Mouse (Mus musculus) CH12.LX (cell line): ENCODE measurements around the gene Hoxa13. TPM values are rescaled to one million over a fixed set of nuclear protein-coding genes. Genes with fewer than 3 reads are reported as not detected.

Experiments used
- DNase-seq: peaks from one replicate; pipeline ENCODE4 v3.0.0-alpha.2; 2013; ENCODE audit errors: extremely low read depth
- H3K27ac ChIP-seq: 2 replicates; pipeline ENCODE4 v1.5.1; 2012; ENCODE audit warnings: low read depth, mild to moderate bottlenecking, control low read depth, moderate library complexity; ENCODE audit not compliant: insufficient read depth
- H3K27me3 ChIP-seq: replicated peaks from 2 replicates; pipeline ENCODE3; 2012; ENCODE audit warnings: inconsistent platforms
- H3K36me3 ChIP-seq, 2 experiments: replicated peaks in 1 of 2; 2 replicates each; pipeline versions ENCODE3 to v1.6.1; 2012; ENCODE audit warnings: inconsistent platforms in 1 of 2, low read length in 1 of 2, mild to moderate bottlenecking in 1 of 2, mixed read lengths in 1 of 2, moderate library complexity in 1 of 2; ENCODE audit not compliant: control insufficient read depth in 1 of 2, insufficient read depth in 1 of 2
- H3K4me1 ChIP-seq, 2 experiments: 2 replicates each; pipeline ENCODE4 v1.6.1; 2012; ENCODE audit warnings: inconsistent platforms in 1 of 2, moderate library complexity in 1 of 2; ENCODE audit not compliant: insufficient read depth in 2 of 2, control insufficient read depth in 1 of 2
- H3K4me2 ChIP-seq: 2 replicates; pipeline ENCODE4 v1.6.1; 2012; ENCODE audit warnings: low read depth, mild to moderate bottlenecking, control low read depth; ENCODE audit not compliant: poor library complexity, insufficient read depth, severe bottlenecking
- H3K4me3 ChIP-seq, 3 experiments: fragments of 150-350 bp in 1 of 3; sonication (generic) in 1 of 3; replicated peaks in 1 of 3; 2 replicates each; pipeline versions ENCODE3 to v1.5.1; 2011 to 2012; ENCODE audit warnings: low read depth in 2 of 3, low read length in 2 of 3, mild to moderate bottlenecking in 2 of 3, moderate library complexity in 2 of 3, control low read depth in 1 of 3, improper control_type of control experiment in 1 of 3, inconsistent platforms in 1 of 3, mixed read lengths in 1 of 3; ENCODE audit not compliant: poor library complexity in 1 of 3
- H3K79me2 ChIP-seq: replicated peaks from 2 replicates; pipeline ENCODE4 v1.6.1; 2012; ENCODE audit warnings: mild to moderate bottlenecking, moderate library complexity; ENCODE audit not compliant: control insufficient read depth, poor library complexity, insufficient read depth, severe bottlenecking; ENCODE audit errors: extremely low read depth
- H3K9ac ChIP-seq: 2 replicates; pipeline ENCODE4 v1.6.1; 2012; ENCODE audit warnings: low read depth, mild to moderate bottlenecking, control low read depth, moderate library complexity; ENCODE audit not compliant: insufficient read depth
- H3K9me3 ChIP-seq: replicated peaks from 2 replicates; pipeline ENCODE3; 2012; ENCODE audit warnings: low read length, inconsistent platforms, mixed read lengths
- BHLHE40 ChIP-seq: IDR thresholded peaks from 2 replicates; pipeline ENCODE4 v1.6.1; 2011; ENCODE audit warnings: mild to moderate bottlenecking, low read depth, low read length, improper control_type of control experiment
- E2F4 ChIP-seq: IDR thresholded peaks from 2 replicates; pipeline ENCODE4 v1.6.1; 2011; ENCODE audit warnings: low read depth, low read length, improper control_type of control experiment; ENCODE audit not compliant: insufficient replicate concordance
- ELF1 ChIP-seq: IDR thresholded peaks from 2 replicates; pipeline ENCODE4 v1.6.1; 2014; ENCODE audit warnings: low read depth, mild to moderate bottlenecking, inconsistent platforms, low read length, improper control_type of control experiment
- GABPA ChIP-seq: IDR thresholded peaks from 2 replicates; pipeline ENCODE4 v1.6.1; 2012; ENCODE audit warnings: low read depth, low read length, improper control_type of control experiment, inconsistent platforms; ENCODE audit not compliant: insufficient replicate concordance
- HCFC1 ChIP-seq: IDR thresholded peaks from 2 replicates; pipeline ENCODE4 v1.6.1; 2012; ENCODE audit warnings: low read depth, mild to moderate bottlenecking, inconsistent platforms, low read length, improper control_type of control experiment
- IRF4 ChIP-seq: IDR thresholded peaks from 2 replicates; pipeline ENCODE4 v1.6.1; 2014; ENCODE audit warnings: low read depth, mild to moderate bottlenecking, inconsistent platforms, low read length, improper control_type of control experiment
- JUND ChIP-seq: conservative IDR thresholded peaks from 2 replicates; pipeline ENCODE4 v1.6.1; 2011; ENCODE audit warnings: low read depth, low read length, improper control_type of control experiment
- MAZ ChIP-seq: IDR thresholded peaks from 2 replicates; pipeline ENCODE4 v1.6.1; 2012; ENCODE audit warnings: low read depth, mild to moderate bottlenecking, inconsistent platforms, low read length, improper control_type of control experiment, moderate library complexity
- MEF2A ChIP-seq: IDR thresholded peaks from 2 replicates; pipeline ENCODE4 v1.6.1; 2014; ENCODE audit warnings: low read depth, mild to moderate bottlenecking, inconsistent platforms, low read length, improper control_type of control experiment, borderline replicate concordance
- MXI1 ChIP-seq: IDR thresholded peaks from 2 replicates; pipeline ENCODE4 v1.6.1; 2011; ENCODE audit warnings: mild to moderate bottlenecking, low read depth, low read length, improper control_type of control experiment
- MYC ChIP-seq: IDR thresholded peaks from 2 replicates; pipeline ENCODE4 v1.6.1; 2011; ENCODE audit warnings: low read depth, mild to moderate bottlenecking, improper control_type of control experiment, low read length
- NELFE ChIP-seq: IDR thresholded peaks from 2 replicates; pipeline ENCODE4 v1.6.1; 2011; ENCODE audit warnings: low read depth, low read length, improper control_type of control experiment
- NRF1 ChIP-seq: IDR thresholded peaks from 2 replicates; pipeline ENCODE4 v1.6.1; 2014; ENCODE audit warnings: low read depth, mild to moderate bottlenecking, inconsistent platforms, low read length, improper control_type of control experiment, moderate library complexity
- PAX5 ChIP-seq: IDR thresholded peaks from 2 replicates; pipeline ENCODE4 v1.6.1; 2012; ENCODE audit warnings: low read length, inconsistent platforms, mixed read lengths
- RAD21 ChIP-seq: IDR thresholded peaks from 2 replicates; pipeline ENCODE4 v1.6.1; 2011; ENCODE audit warnings: low read depth, mild to moderate bottlenecking, low read length, improper control_type of control experiment, moderate library complexity
- RCOR1 ChIP-seq: conservative IDR thresholded peaks from 2 replicates; pipeline ENCODE4 v1.6.1; 2012; ENCODE audit warnings: low read depth, mild to moderate bottlenecking, inconsistent platforms, low read length, improper control_type of control experiment
- UBTF ChIP-seq: IDR thresholded peaks from 2 replicates; pipeline ENCODE4 v1.6.1; 2012; ENCODE audit warnings: low read depth, mild to moderate bottlenecking, inconsistent platforms, low read length, improper control_type of control experiment, moderate library complexity
- USF1 ChIP-seq: IDR thresholded peaks from 2 replicates; pipeline ENCODE4 v1.6.1; 2014; ENCODE audit warnings: low read depth, mild to moderate bottlenecking, inconsistent platforms, low read length, improper control_type of control experiment
- ZMIZ1 ChIP-seq: IDR thresholded peaks from 2 replicates; pipeline ENCODE4 v1.6.1; 2012; ENCODE audit warnings: low read depth, mild to moderate bottlenecking, inconsistent platforms, low read length, improper control_type of control experiment
- ZNF384 ChIP-seq: IDR thresholded peaks from 2 replicates; pipeline ENCODE4 v1.6.1; 2012; ENCODE audit warnings: low read depth, low read length, improper control_type of control experiment, inconsistent platforms
- dilution Hi-C: fragments of 300-500 bp; cut with MboI; formaldehyde crosslinking; loops from 2 replicates; pipeline ENCODE4 v1.14.3; 2020; ENCODE audit warnings: low sequenced_read_pairs; ENCODE audit not compliant: extremely low pct_unique_long_range_greater_than_20kb, extremely low pct_ligation_motif_present
- in situ Hi-C: fragments of 300-500 bp; cut with MboI; formaldehyde crosslinking; loops from 3 replicates; pipeline ENCODE4 v1.14.3; 2019; ENCODE audit warnings: low sequenced_read_pairs, low pct_ligation_motif_present, low pct_unique_long_range_greater_than_20kb, mixed read lengths
- polyA plus RNA-seq: library from polyadenylated mRNA; unstranded; fragments of >175 nt; gene quantifications from 2 replicates; pipeline ENCODE4 v1.2.1, GENCODE M21; 2012; ENCODE audit warnings: low read depth; ENCODE audit not compliant: insufficient read length
- total RNA-seq, 2 experiments: library from RNA; depleted of rRNA; stranded (reverse); fragments of 300-350 nt in 1 of 2; fragments of >200 nt in 1 of 2; gene quantifications; 2 replicates each; pipeline ENCODE4 v1.2.3; 2012 to 2014

Hoxa13 gene
- total and polyA plus RNA-seq, 3 experiments: 0.17 TPM; not detected in 2

- Histone ChIP-seq H3K79me2 (no peaks in the 10 kb centered on the region), H3K27me3 (no peaks in the 10 kb centered on the region), H3K9ac (no peak overlapping the region), H3K4me2 (no peak overlapping the region), H3K36me3 (peaks cover 7 to 54% of the 10 kb centered on the region in 2 experiments), H3K4me3 (no peak overlapping the region), H3K27ac (no peak overlapping the region), H3K9me3 (peaks cover 40% of the 10 kb centered on the region), H3K4me1 (peaks cover 0 to 7% of the 10 kb centered on the region in 2 experiments; a peak in 2 of 4 replicates)
- dilution Hi-C loops: no loop called here
- DNase-seq: no peak
- in situ Hi-C loops: no loop called here
- TF ChIP-seq ZNF384 (no peak), BHLHE40 (no peak), IRF4 (no peak), E2F4 (no peak), ZMIZ1 (no peak), MYC (no peak)
Measured at GRCm38 (mm10) chr6:52235866-52236265, 24.8 kb downstream of the Hoxa13 start.

- Histone ChIP-seq H3K4me2 (no peak overlapping the region), H3K79me2 (no peaks in the 10 kb centered on the region), H3K27ac (no peak overlapping the region), H3K27me3 (no peaks in the 10 kb centered on the region), H3K9ac (no peak overlapping the region), H3K4me1 (peaks cover 0 to 3% of the 10 kb centered on the region in 2 experiments; a peak in 2 of 4 replicates), H3K4me3 (no peak overlapping the region), H3K9me3 (peaks cover 45% of the 10 kb centered on the region), H3K36me3 (peaks cover 7 to 60% of the 10 kb centered on the region in 2 experiments)
- dilution Hi-C loops (no loop called here), in situ Hi-C loops (no loop called here)
- no peak for DNase-seq
- TF ChIP-seq RAD21: no peak
- TF ChIP-seq PAX5: no peak
- no peak for TF ChIP-seq JUND
- no peak for TF ChIP-seq MXI1
- no peak for TF ChIP-seq MAZ
- TF ChIP-seq NELFE: no peak
Measured at GRCm38 (mm10) chr6:52235267-52235666, 25.4 kb downstream of the Hoxa13 start.

GRCm38 (mm10) chr6:52234428-52235140 is 26.1 kb downstream of the Hoxa13 start:
- H3K9me3 ChIP-seq: peaks cover 51% of the 10 kb centered on the region
- in situ Hi-C loops: no loop called here
- no peak for TF ChIP-seq UBTF
- TF ChIP-seq RCOR1: no peak
- TF ChIP-seq ELF1: no peak
- TF ChIP-seq HCFC1: no peak
- TF ChIP-seq GABPA: no peak
- TF ChIP-seq NRF1: no peak
- TF ChIP-seq JUND: no peak
- no peak for TF ChIP-seq USF1
- TF ChIP-seq MEF2A: no peak
- TF ChIP-seq, all 38 proteins: peak for 0
- Histone ChIP-seq H3K27me3 (no peaks in the 10 kb centered on the region), H3K36me3 (peaks cover 11 to 67% of the 10 kb centered on the region in 2 experiments), H3K27ac (no peak overlapping the region), H3K4me3 (no peak overlapping the region), H3K4me2 (no peak overlapping the region), H3K4me1 (peaks cover 0 to 3% of the 10 kb centered on the region in 2 experiments; a peak in 2 of 4 replicates), H3K79me2 (no peaks in the 10 kb centered on the region), H3K9ac (no peak overlapping the region)
- no peak for DNase-seq
- dilution Hi-C loops: no loop called here
